Mouse (Mus musculus) CH12.LX (cell line): ENCODE data around the gene Snap25. TPM values are rescaled to one million over a fixed set of nuclear protein-coding genes. Genes with fewer than 3 reads are reported as not detected.

ENCODE experiments used
- DNase-seq: peaks from one replicate; pipeline ENCODE4 v3.0.0-alpha.2; 2013; ENCODE audit errors: extremely low read depth
- H3K27ac ChIP-seq: 2 replicates; pipeline ENCODE4 v1.5.1; 2012; ENCODE audit warnings: low read depth, mild to moderate bottlenecking, control low read depth, moderate library complexity; ENCODE audit not compliant: insufficient read depth
- H3K27me3 ChIP-seq: replicated peaks from 2 replicates; pipeline ENCODE3; 2012; ENCODE audit warnings: inconsistent platforms
- H3K36me3 ChIP-seq, 2 experiments: replicated peaks in 1 of 2; 2 replicates each; pipeline versions ENCODE3 to v1.6.1; 2012; ENCODE audit warnings: inconsistent platforms in 1 of 2, low read length in 1 of 2, mild to moderate bottlenecking in 1 of 2, mixed read lengths in 1 of 2, moderate library complexity in 1 of 2; ENCODE audit not compliant: control insufficient read depth in 1 of 2, insufficient read depth in 1 of 2
- H3K4me1 ChIP-seq, 2 experiments: 2 replicates each; pipeline ENCODE4 v1.6.1; 2012; ENCODE audit warnings: inconsistent platforms in 1 of 2, moderate library complexity in 1 of 2; ENCODE audit not compliant: insufficient read depth in 2 of 2, control insufficient read depth in 1 of 2
- H3K4me2 ChIP-seq: 2 replicates; pipeline ENCODE4 v1.6.1; 2012; ENCODE audit warnings: low read depth, mild to moderate bottlenecking, control low read depth; ENCODE audit not compliant: poor library complexity, insufficient read depth, severe bottlenecking
- H3K4me3 ChIP-seq, 3 experiments: fragments of 150-350 bp in 1 of 3; sonication (generic) in 1 of 3; replicated peaks in 1 of 3; 2 replicates each; pipeline versions ENCODE3 to v1.5.1; 2011 to 2012; ENCODE audit warnings: low read depth in 2 of 3, low read length in 2 of 3, mild to moderate bottlenecking in 2 of 3, moderate library complexity in 2 of 3, control low read depth in 1 of 3, improper control_type of control experiment in 1 of 3, inconsistent platforms in 1 of 3, mixed read lengths in 1 of 3; ENCODE audit not compliant: poor library complexity in 1 of 3
- H3K79me2 ChIP-seq: replicated peaks from 2 replicates; pipeline ENCODE4 v1.6.1; 2012; ENCODE audit warnings: mild to moderate bottlenecking, moderate library complexity; ENCODE audit not compliant: control insufficient read depth, poor library complexity, insufficient read depth, severe bottlenecking; ENCODE audit errors: extremely low read depth
- H3K9ac ChIP-seq: 2 replicates; pipeline ENCODE4 v1.6.1; 2012; ENCODE audit warnings: low read depth, mild to moderate bottlenecking, control low read depth, moderate library complexity; ENCODE audit not compliant: insufficient read depth
- H3K9me3 ChIP-seq: replicated peaks from 2 replicates; pipeline ENCODE3; 2012; ENCODE audit warnings: low read length, inconsistent platforms, mixed read lengths
- BHLHE40 ChIP-seq: IDR thresholded peaks from 2 replicates; pipeline ENCODE4 v1.6.1; 2011; ENCODE audit warnings: mild to moderate bottlenecking, low read depth, low read length, improper control_type of control experiment
- CHD1 ChIP-seq: IDR thresholded peaks from 2 replicates; pipeline ENCODE4 v1.6.1; 2012; ENCODE audit warnings: low read depth, low read length, improper control_type of control experiment, inconsistent platforms
- CHD2 ChIP-seq: IDR thresholded peaks from 2 replicates; pipeline ENCODE4 v1.6.1; 2011; ENCODE audit warnings: low read length, improper control_type of control experiment
- E2F4 ChIP-seq: IDR thresholded peaks from 2 replicates; pipeline ENCODE4 v1.6.1; 2011; ENCODE audit warnings: low read depth, low read length, improper control_type of control experiment; ENCODE audit not compliant: insufficient replicate concordance
- EP300 ChIP-seq: IDR thresholded peaks from 2 replicates; pipeline ENCODE4 v1.6.1; 2011; ENCODE audit warnings: low read length, improper control_type of control experiment
- GABPA ChIP-seq: IDR thresholded peaks from 2 replicates; pipeline ENCODE4 v1.6.1; 2012; ENCODE audit warnings: low read depth, low read length, improper control_type of control experiment, inconsistent platforms; ENCODE audit not compliant: insufficient replicate concordance
- HCFC1 ChIP-seq: IDR thresholded peaks from 2 replicates; pipeline ENCODE4 v1.6.1; 2012; ENCODE audit warnings: low read depth, mild to moderate bottlenecking, inconsistent platforms, low read length, improper control_type of control experiment
- IRF4 ChIP-seq: IDR thresholded peaks from 2 replicates; pipeline ENCODE4 v1.6.1; 2014; ENCODE audit warnings: low read depth, mild to moderate bottlenecking, inconsistent platforms, low read length, improper control_type of control experiment
- JUND ChIP-seq: conservative IDR thresholded peaks from 2 replicates; pipeline ENCODE4 v1.6.1; 2011; ENCODE audit warnings: low read depth, low read length, improper control_type of control experiment
- KAT2A ChIP-seq: IDR thresholded peaks from 2 replicates; pipeline ENCODE4 v1.6.1; 2012; ENCODE audit warnings: low read length, improper control_type of control experiment, inconsistent platforms; ENCODE audit not compliant: insufficient replicate concordance
- MAX ChIP-seq: IDR thresholded peaks from 2 replicates; pipeline ENCODE4 v1.6.1; 2011; ENCODE audit warnings: low read length, improper control_type of control experiment
- MAZ ChIP-seq: IDR thresholded peaks from 2 replicates; pipeline ENCODE4 v1.6.1; 2012; ENCODE audit warnings: low read depth, mild to moderate bottlenecking, inconsistent platforms, low read length, improper control_type of control experiment, moderate library complexity
- MXI1 ChIP-seq: IDR thresholded peaks from 2 replicates; pipeline ENCODE4 v1.6.1; 2011; ENCODE audit warnings: mild to moderate bottlenecking, low read depth, low read length, improper control_type of control experiment
- MYC ChIP-seq: IDR thresholded peaks from 2 replicates; pipeline ENCODE4 v1.6.1; 2011; ENCODE audit warnings: low read depth, mild to moderate bottlenecking, improper control_type of control experiment, low read length
- NELFE ChIP-seq: IDR thresholded peaks from 2 replicates; pipeline ENCODE4 v1.6.1; 2011; ENCODE audit warnings: low read depth, low read length, improper control_type of control experiment
- NRF1 ChIP-seq: IDR thresholded peaks from 2 replicates; pipeline ENCODE4 v1.6.1; 2014; ENCODE audit warnings: low read depth, mild to moderate bottlenecking, inconsistent platforms, low read length, improper control_type of control experiment, moderate library complexity
- PAX5 ChIP-seq: IDR thresholded peaks from 2 replicates; pipeline ENCODE4 v1.6.1; 2012; ENCODE audit warnings: low read length, inconsistent platforms, mixed read lengths
- POLR2A ChIP-seq: IDR thresholded peaks from 2 replicates; pipeline ENCODE4 v1.6.1; 2011; ENCODE audit warnings: low read depth, mild to moderate bottlenecking, improper control_type of control experiment, low read length
- RAD21 ChIP-seq: IDR thresholded peaks from 2 replicates; pipeline ENCODE4 v1.6.1; 2011; ENCODE audit warnings: low read depth, mild to moderate bottlenecking, low read length, improper control_type of control experiment, moderate library complexity
- RCOR1 ChIP-seq: conservative IDR thresholded peaks from 2 replicates; pipeline ENCODE4 v1.6.1; 2012; ENCODE audit warnings: low read depth, mild to moderate bottlenecking, inconsistent platforms, low read length, improper control_type of control experiment
- SIN3A ChIP-seq: IDR thresholded peaks from 2 replicates; pipeline ENCODE4 v1.6.1; 2012; ENCODE audit warnings: low read length, improper control_type of control experiment, inconsistent platforms
- SMC3 ChIP-seq: IDR thresholded peaks from 2 replicates; pipeline ENCODE4 v1.6.1; 2011; ENCODE audit warnings: low read depth, low read length, improper control_type of control experiment
- TBP ChIP-seq: conservative IDR thresholded peaks from 2 replicates; pipeline ENCODE4 v1.6.1; 2011; ENCODE audit warnings: low read depth, low read length, improper control_type of control experiment
- UBTF ChIP-seq: IDR thresholded peaks from 2 replicates; pipeline ENCODE4 v1.6.1; 2012; ENCODE audit warnings: low read depth, mild to moderate bottlenecking, inconsistent platforms, low read length, improper control_type of control experiment, moderate library complexity
- ZKSCAN1 ChIP-seq: IDR thresholded peaks from 2 replicates; pipeline ENCODE4 v1.6.1; 2012; ENCODE audit warnings: low read depth, inconsistent platforms, low read length, improper control_type of control experiment, borderline replicate concordance
- ZMIZ1 ChIP-seq: IDR thresholded peaks from 2 replicates; pipeline ENCODE4 v1.6.1; 2012; ENCODE audit warnings: low read depth, mild to moderate bottlenecking, inconsistent platforms, low read length, improper control_type of control experiment
- dilution Hi-C: fragments of 300-500 bp; cut with MboI; formaldehyde crosslinking; loops from 2 replicates; pipeline ENCODE4 v1.14.3; 2020; ENCODE audit warnings: low sequenced_read_pairs; ENCODE audit not compliant: extremely low pct_unique_long_range_greater_than_20kb, extremely low pct_ligation_motif_present
- in situ Hi-C: fragments of 300-500 bp; cut with MboI; formaldehyde crosslinking; loops from 3 replicates; pipeline ENCODE4 v1.14.3; 2019; ENCODE audit warnings: low sequenced_read_pairs, low pct_ligation_motif_present, low pct_unique_long_range_greater_than_20kb, mixed read lengths
- polyA plus RNA-seq: library from polyadenylated mRNA; unstranded; fragments of >175 nt; gene quantifications from 2 replicates; pipeline ENCODE4 v1.2.1, GENCODE M21; 2012; ENCODE audit warnings: low read depth; ENCODE audit not compliant: insufficient read length
- total RNA-seq, 2 experiments: library from RNA; depleted of rRNA; stranded (reverse); fragments of 300-350 nt in 1 of 2; fragments of >200 nt in 1 of 2; gene quantifications; 2 replicates each; pipeline ENCODE4 v1.2.3; 2012 to 2014

Gene Snap25
- total and polyA plus RNA-seq, 3 experiments: 0.11 TPM; not detected in 2

GRCm38 (mm10) chr2:136744683-136745326 is 31.6 kb downstream of the Snap25 start:
- no peaks in the 10 kb centered on the region for H3K36me3 ChIP-seq
- H3K4me3 ChIP-seq: no peak overlapping the region
- H3K27ac ChIP-seq: no peak overlapping the region
- in situ Hi-C loops (no loop called here), dilution Hi-C loops (no loop called here)
- H3K9ac ChIP-seq: no peak overlapping the region
- TF ChIP-seq ZMIZ1 (no peak), PAX5 (no peak), CHD1 (no peak), EP300 (no peak), SIN3A (no peak), UBTF (no peak), JUND (no peak), BHLHE40 (no peak), GABPA (no peak), MXI1 (no peak), E2F4 (no peak), CHD2 (no peak), TBP (no peak), MYC (no peak), MAZ (no peak), KAT2A (no peak), NELFE (no peak), IRF4 (no peak), RAD21 (no peak), RCOR1 (no peak)
- H3K4me1 ChIP-seq: no peaks in the 10 kb centered on the region
- no peaks in the 10 kb centered on the region for H3K27me3 ChIP-seq
- H3K79me2 ChIP-seq: no peaks in the 10 kb centered on the region
- peaks cover 9% of the 10 kb centered on the region for H3K9me3 ChIP-seq
- H3K4me2 ChIP-seq: no peak overlapping the region
- DNase-seq: no peak

- H3K36me3 ChIP-seq: no peaks in the 10 kb centered on the region
- dilution Hi-C loops: no loop called here
Observed at GRCm38 (mm10) chr2:136745327-136745994, 32.2 kb downstream of the Snap25 start.

More at GRCm38 (mm10) chr2:136745327-136745994, 32.2 kb downstream of the Snap25 start:
- Histone ChIP-seq H3K9ac (no peak overlapping the region), H3K4me2 (no peak overlapping the region), H3K9me3 (peaks cover 5% of the 10 kb centered on the region), H3K4me1 (no peaks in the 10 kb centered on the region), H3K4me3 (no peak overlapping the region), H3K27me3 (no peaks in the 10 kb centered on the region), H3K27ac (no peak overlapping the region), H3K79me2 (no peaks in the 10 kb centered on the region)
- in situ Hi-C loops: no loop called here
- no peak for DNase-seq
- TF ChIP-seq MAX: no peak
- TF ChIP-seq HCFC1: no peak
- TF ChIP-seq NRF1: no peak
- TF ChIP-seq CHD2: no peak
- no peak for TF ChIP-seq IRF4
- no peak for TF ChIP-seq CHD1
- TF ChIP-seq RCOR1: no peak
- no peak for TF ChIP-seq KAT2A
- no peak for TF ChIP-seq SMC3
- no peak for TF ChIP-seq ZMIZ1
- TF ChIP-seq JUND: no peak
- no peak for TF ChIP-seq POLR2A
- no peak for TF ChIP-seq ZKSCAN1
- no peak for TF ChIP-seq RAD21
- TF ChIP-seq MAZ: no peak
- no peak for TF ChIP-seq GABPA
- no peak for TF ChIP-seq MXI1
- TF ChIP-seq E2F4: no peak
- TF ChIP-seq BHLHE40: no peak
